Mouse (Mus musculus) left cerebral cortex, adult 2 months (tissue): Measurements from ENCODE around the gene Id2. TPM values are rescaled to one million over a fixed set of nuclear protein-coding genes. Genes with fewer than 3 reads are reported as not detected.

Source experiments
- DNase-seq, 2 experiments: peaks; one replicate each; pipeline ENCODE4 v3.0.0; 2021 to 2022; ENCODE audit warnings: low spot score in 2 of 2, mixed read lengths in 1 of 2; ENCODE audit errors: extremely low spot score in 1 of 2
- H3K27ac ChIP-seq: fragments of 200-600 bp; 2 replicates; pipeline ENCODE4 v1.8.1; 2022
- H3K4me3 ChIP-seq: fragments of 200-600 bp; 2 replicates; pipeline ENCODE4 v1.8.1; 2022
- CTCF ChIP-seq: fragments of 200-600 bp; IDR thresholded peaks from 2 replicates; pipeline ENCODE4 v1.8.1; 2022; ENCODE audit warnings: antibody characterized with exemption, mild to moderate bottlenecking, moderate library complexity
- intact Hi-C: fragments of 180-260 bp; cut with DNase I; formaldehyde crosslinking; loops from one replicate; pipeline ENCODE4 v1.15.1; 2025
- total RNA-seq, 2 experiments: library from RNA; stranded (reverse); gene quantifications; 2 replicates each; pipeline ENCODE4 v1.2.3; 2021

The Id2 gene
- total RNA-seq, 2 experiments from 2014 or later: 140 to 167 TPM

DNA sequence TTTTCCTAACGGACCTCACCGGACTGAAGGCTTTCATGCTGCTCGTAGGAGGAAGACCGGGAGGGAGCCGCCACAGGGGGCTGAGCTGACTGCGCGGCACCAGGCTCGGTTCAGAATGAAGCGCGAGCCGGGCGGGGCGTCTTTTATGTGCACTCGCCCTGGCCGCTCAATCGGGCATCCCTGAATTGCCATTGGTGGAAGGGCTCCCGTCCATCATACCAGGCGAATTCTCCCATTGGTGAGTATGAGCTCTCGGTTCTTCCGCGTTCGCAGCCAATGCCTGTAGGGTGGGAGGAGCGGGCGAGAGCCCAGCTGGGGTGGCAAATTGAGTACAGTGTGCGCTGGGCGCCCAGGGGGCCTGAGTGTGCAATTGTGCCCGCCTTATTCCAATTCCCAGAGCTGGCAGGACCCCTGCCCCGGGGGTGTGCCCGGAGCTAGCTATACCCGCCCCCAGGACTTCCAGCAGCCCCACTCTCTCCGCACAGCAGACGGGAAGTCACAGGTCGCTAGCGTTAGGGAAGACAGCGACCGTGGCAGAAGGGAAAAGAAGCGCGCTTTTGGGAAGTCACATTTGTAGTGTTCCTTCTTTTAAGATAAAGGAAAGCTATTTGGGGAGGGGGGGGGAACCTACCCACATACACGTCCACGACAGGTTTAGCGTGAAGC, 833 bp downstream of the Id2 start:
- DNase-seq: peak; percentile 97
- Histone ChIP-seq H3K27ac (peak overlapping the region; percentile 90), H3K4me3 (peak overlapping the region; percentile 65)
- intact Hi-C loops: loop anchor here (5.0 to 10.0 kb wide), 7 partner anchors 246 to 996 kb away; no protein-coding TSS in a partner anchor
- no peak; the same call in 1 of the 2 replicates for TF ChIP-seq CTCF

DNA sequence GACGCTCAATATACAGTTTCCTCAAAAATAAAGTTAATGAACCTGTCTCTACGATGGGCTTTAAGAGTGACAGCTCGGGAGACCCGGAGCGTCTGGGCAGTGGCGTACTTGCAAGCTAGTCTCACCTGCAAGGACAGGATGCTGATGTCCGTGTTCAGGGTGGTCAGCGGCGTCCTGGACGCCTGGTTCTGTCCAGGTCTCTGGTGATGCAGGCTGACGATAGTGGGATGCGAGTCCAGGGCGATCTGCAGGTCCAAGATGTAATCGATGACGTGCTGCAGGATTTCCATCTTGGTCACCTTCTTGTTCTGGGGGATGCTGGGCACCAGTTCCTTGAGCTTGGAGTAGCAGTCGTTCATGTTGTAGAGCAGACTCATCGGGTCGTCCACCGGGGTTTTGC, 1.4 kb downstream of the Id2 start:
- TF ChIP-seq CTCF: no peak
- DNase-seq: no peak
- H3K4me3 ChIP-seq: peak overlapping the region; percentile 65
- intact Hi-C loops: loop anchor here (5.0 to 10.0 kb wide), 7 partner anchors 247 to 997 kb away; no protein-coding TSS in a partner anchor
- H3K27ac ChIP-seq: peak overlapping the region; percentile 90

DNA sequence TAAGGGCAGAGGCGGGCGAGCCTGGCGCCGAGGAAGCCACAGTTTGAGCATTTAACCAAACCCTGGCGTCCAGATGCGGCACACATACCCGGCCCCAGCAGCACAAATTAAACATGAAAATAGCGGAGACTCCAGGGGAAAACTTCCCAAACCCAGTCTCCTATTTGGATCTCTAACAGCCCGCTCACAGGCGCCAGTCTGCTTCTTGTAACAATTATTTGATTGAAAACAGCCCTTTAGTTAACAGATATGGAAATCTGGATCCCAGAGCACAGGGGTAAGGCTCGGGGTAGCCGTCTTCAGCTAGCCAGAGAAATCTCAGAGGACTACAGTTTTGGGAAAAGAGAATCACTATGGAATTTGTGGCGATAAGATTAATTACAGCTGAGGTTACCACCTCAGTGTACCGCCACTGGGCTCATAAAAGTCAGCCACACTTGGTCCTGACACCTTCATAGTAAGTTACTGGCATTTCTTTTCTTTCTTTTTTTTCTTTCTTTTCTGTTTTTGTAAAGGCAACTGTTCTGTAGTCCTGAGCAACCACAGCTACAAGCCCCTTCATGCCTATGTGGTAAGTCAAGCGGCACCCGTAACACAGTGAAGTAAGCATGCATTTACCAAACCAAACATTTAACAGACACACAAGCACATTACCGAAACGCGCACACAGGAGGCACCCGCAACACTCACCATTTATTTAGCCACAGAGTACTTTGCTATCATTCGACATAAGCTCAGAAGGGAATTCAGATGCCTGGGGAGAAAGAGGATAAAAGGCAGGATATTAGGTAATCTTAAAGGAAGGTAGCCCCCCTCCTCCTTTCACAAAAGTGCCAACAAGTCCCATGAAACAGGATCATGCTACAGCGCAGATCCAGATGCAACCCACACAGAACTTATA, 2.1 kb downstream of the Id2 start:
- intact Hi-C loops: loop anchor here (5.0 to 10.0 kb wide), 7 partner anchors 247 to 997 kb away; no protein-coding TSS in a partner anchor
- peak in 1 of 2 experiments; percentile 26 for DNase-seq

DNA sequence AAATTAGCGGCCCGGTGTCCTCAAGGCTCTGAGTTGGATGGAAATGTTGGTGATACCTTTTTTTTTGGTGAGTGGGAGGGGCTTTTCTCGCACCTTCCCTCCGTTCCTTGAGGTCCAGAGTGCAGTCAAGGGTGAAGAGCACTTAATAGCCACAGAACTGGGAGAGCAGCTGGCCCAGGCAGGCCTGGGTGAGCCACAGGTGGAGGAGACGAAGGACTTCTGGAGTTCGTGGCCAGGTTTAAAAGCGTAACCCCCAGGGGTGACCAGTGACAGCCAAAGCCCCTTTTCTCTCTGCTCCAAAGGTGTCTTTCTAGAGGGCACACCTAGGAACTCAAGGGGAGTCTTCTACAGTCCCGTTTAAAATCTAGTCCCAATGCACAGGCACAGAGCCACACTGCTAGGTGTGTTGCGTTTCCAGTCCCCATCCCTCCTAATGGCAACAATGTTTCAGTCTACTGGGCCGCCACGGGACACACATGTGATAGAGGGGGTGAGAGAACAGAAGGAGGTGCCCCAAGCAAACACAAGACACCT, 3.6 kb downstream of the Id2 start:
- intact Hi-C loops: loop anchor here (2.0 to 10.0 kb wide), 3 partner anchors 321 to 1133 kb away; no protein-coding TSS in a partner anchor
- Histone ChIP-seq H3K27ac (peak overlapping the region; percentile 63; the same call in 1 of the 2 replicates), H3K4me3 (peak overlapping the region; percentile 65)
- TF ChIP-seq CTCF: no peak
- DNase-seq: peak in 1 of 2 experiments; percentile 34

More for the DNA sequence above, 2.1 kb downstream of the Id2 start:
- peak overlapping the region; percentile 65 for H3K4me3 ChIP-seq
- no peak; the same call in 1 of the 2 replicates for TF ChIP-seq CTCF
- peak overlapping the region; percentile 90 for H3K27ac ChIP-seq

DNA sequence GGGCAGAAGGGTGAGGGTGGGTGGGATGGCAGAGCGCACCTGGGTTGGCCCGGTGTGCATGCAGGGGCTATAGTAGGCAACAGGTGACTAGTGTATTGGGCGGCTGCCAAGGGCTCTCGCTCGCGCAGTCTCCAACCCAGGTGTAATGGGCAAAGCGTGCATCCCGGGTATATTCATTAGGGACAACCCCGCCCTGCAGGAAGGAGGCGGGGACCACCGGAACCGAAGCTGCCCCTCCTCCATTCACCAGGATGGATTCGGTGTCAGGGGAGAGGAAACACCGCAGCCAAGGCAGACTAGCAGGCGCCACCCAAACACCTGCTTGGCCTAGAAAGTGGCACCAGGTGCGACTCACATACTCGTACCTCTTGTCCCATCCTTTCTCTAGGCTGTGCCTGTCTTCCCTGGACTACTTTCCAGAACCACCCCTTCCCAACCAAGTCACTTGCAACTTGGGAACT, 4.2 kb downstream of the Id2 start:
- Histone ChIP-seq H3K27ac (peak overlapping the region; percentile 64), H3K4me3 (peak overlapping the region; percentile 65)
- TF ChIP-seq CTCF: no peak
- DNase-seq: peak in 1 of 2 experiments; percentile 25
- intact Hi-C loops: loop anchor here (1.0 to 10.0 kb wide), 5 partner anchors 322 to 1185 kb away; no protein-coding TSS in a partner anchor

DNA sequence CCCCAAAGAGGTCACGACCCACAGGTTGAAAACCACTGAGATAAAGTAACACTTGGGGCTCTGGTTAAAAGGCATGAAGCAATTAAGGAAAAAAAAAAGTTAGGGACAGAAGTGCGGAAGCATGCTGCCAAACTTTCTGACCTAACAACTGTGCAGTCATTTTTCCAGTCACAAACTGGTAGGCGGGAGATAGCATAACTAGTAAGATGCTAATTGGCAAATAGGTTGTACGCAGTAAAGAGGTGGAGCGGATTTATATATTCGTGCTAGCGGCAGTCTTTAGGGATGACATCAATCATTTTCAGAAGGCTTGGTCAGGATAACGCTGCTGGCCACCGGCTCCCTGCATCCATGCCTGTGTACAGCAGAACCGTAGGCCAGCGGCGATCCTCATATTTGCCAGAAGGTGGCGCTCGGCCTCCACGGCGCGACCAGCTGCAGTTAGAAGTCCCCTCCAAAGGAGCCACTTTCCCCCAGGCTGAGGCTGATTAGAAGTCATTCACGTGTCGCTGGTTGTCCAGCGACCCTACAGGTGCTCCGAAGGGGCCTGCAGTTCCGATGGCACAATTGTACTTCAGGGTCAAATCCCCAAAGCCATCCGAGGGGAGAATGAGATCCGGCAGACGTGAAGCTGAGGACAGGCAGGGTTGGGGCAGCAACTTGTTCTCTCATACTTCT, 4.8 kb downstream of the Id2 start:
- no peak; the same call in none of the 2 replicates for TF ChIP-seq CTCF
- Histone ChIP-seq H3K4me3 (peak overlapping the region; percentile 65), H3K27ac (no peak overlapping the region)
- intact Hi-C loops: loop anchor here (1.0 to 10.0 kb wide), 5 partner anchors 323 to 1185 kb away; no protein-coding TSS in a partner anchor
- DNase-seq: peak; percentile 86 to 95

DNA sequence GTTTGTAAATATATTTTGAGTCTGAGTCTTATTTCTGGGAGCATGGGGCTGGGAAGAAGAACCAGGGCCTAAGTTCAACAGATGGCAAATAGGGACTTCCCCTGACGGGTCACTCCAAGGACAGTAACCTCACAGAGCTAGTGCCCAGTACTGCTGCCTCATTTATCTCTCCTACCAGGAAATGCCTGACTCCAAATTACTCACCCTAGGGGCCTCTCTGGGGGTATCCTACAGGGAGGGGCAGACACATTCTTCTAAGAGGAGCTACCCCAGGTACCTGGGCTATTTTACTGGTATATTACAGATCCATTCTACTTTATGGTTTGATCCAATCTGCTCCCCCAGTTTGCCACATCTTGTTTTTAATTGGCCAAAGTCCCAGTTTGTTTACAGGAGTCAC, 7.5 kb downstream of the Id2 start:
- no peak overlapping the region for H3K27ac ChIP-seq
- H3K4me3 ChIP-seq: no peak overlapping the region
- TF ChIP-seq CTCF: no peak
- intact Hi-C loops: no loop called here
- no peak for DNase-seq

DNA sequence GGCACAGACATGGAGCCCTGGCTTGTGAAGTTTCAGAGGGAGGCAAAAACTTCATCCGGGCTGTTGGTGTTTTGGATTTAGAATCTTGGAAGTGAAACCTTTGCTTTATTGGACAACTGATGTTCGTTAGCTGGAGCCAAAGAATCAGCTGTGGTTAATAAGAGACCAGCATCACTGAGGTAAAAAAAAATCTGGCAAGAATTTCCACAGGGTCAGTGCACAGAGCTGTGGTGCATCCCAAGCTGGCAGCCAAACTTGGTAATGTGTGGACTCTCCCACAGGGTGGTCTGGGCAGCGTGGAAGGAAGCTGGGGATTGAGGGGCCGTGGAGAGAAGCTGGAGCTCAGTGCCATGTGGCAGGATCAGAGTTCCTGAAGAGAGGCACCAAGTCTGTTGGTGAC, 10.0 kb downstream of the Id2 start:
- no peak overlapping the region for H3K27ac ChIP-seq
- TF ChIP-seq CTCF: no peak
- intact Hi-C loops: no loop called here
- DNase-seq: no peak
- no peak overlapping the region for H3K4me3 ChIP-seq

DNA sequence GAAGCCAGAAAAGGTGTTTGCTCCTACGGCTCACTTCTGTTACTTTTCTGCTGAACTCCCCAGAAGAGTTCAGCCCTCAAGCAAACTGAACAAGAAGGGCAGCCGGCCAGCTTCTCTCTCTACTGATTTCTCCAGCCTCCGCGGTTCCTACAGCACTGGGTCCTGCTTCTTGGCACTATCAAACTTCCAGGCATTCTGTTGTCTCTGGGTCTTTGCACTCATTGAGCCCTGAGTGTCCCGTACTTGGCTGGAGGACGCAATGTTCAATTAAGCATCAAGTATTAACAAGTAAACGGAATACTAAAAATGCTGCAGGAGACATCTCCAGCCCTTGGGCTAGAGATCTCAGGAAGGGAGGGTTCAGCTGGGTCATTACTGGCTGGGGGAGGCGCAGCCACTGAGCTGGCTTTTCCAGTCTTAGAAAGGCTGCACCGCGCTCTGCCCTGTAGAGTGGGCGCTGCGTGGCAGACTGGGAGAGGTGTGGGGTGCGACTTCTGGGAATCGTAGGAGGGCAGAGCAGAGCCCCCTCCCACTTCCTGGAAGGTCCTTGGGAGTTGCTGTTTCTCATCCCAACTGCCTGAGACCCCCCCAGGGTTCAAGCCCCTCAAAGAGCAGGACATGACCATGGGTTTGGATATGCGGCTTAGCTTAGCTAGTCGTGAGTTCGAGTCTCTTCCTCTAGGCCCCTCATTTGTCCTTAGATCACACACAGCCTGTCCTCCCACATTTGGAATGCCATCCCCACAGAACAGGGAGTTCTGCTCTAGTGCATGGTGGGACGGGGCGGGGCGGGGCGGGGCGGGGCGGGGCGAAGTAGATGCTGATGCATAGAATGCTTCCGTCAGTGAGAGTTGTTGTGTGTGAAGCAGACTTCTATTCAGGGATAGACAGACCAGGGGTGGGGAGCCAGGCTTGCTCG, 13.4 kb downstream of the Id2 start:
- no peak for TF ChIP-seq CTCF
- DNase-seq: no peak
- Histone ChIP-seq H3K27ac (no peak overlapping the region), H3K4me3 (no peak overlapping the region)
- intact Hi-C loops: no loop called here

DNA sequence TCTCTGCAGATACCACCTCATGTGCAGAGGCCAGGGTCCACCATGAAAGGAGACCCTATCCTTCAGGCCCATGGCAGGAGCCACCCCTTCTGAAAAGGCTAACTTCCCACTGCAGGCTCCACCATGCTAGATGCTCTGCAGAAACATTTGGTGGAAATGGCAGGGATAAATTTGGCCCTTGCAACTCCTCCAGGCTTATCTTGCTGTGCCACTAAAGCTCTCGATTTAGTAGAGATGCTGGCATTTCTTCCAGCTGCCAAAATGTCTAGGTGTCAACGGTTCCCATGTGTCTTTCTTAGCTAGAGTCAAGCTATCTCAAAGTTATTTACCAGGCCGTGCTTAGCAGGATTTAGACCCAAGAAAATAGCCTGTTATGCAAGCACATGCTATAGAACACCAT, 22.6 kb downstream of the Id2 start:
- no peak for DNase-seq
- Histone ChIP-seq H3K27ac (peak overlapping the region; percentile 64), H3K4me3 (no peak overlapping the region)
- TF ChIP-seq CTCF: no peak
- intact Hi-C loops: no loop called here
